Mouse (Mus musculus) kidney, embryonic 16.5 days (tissue): ENCODE data around the gene Fgf22. TPM values are rescaled to one million over a fixed set of nuclear protein-coding genes. Genes with fewer than 3 reads are reported as not detected.

ENCODE experiments used
- ATAC-seq: fragments of 200-750 bp; cut with Nextera tagmentation; 2 replicates; pipeline ENCODE4 v1.8.0; 2017; ENCODE audit warnings: moderate TSS enrichment; ENCODE audit not compliant: low FRiP score, low TSS enrichment
- H3K27ac ChIP-seq: fragments of 300-500 bp; sonication (generic); 2 replicates; pipeline ENCODE4 v1.5.1; 2014; ENCODE audit warnings: low read length
- H3K27me3 ChIP-seq: fragments of 300-500 bp; sonication (generic); 2 replicates; pipeline ENCODE4 v1.6.1; 2014; ENCODE audit warnings: low read length, control low read depth, mixed read lengths; ENCODE audit not compliant: insufficient read depth
- H3K36me3 ChIP-seq: fragments of 300-500 bp; sonication (generic); 2 replicates; pipeline ENCODE4 v1.6.1; 2014; ENCODE audit warnings: low read length, control low read depth, mixed read lengths; ENCODE audit not compliant: insufficient read depth
- H3K4me1 ChIP-seq: fragments of 300-500 bp; sonication (generic); 2 replicates; pipeline ENCODE4 v1.6.1; 2014; ENCODE audit warnings: low read length, control low read depth, mixed read lengths; ENCODE audit not compliant: insufficient read depth
- H3K4me2 ChIP-seq: fragments of 300-500 bp; sonication (generic); replicated peaks from 2 replicates; pipeline ENCODE4 v1.6.1; 2014; ENCODE audit warnings: low read depth, low read length
- H3K4me3 ChIP-seq: fragments of 300-500 bp; sonication (generic); 2 replicates; pipeline ENCODE4 v1.5.1; 2014; ENCODE audit warnings: mild to moderate bottlenecking, low read length
- H3K9ac ChIP-seq: fragments of 300-500 bp; sonication (generic); replicated peaks from 2 replicates; pipeline ENCODE4 v1.6.1; 2014; ENCODE audit warnings: low read length
- H3K9me3 ChIP-seq: fragments of 300-500 bp; sonication (generic); 2 replicates; pipeline ENCODE4 v1.6.1; 2016; ENCODE audit warnings: low read length, control low read depth
- WGBS: fragments of 180-500 bp; shearing (Covaris S2); extraction: QIAGEN DNeasy Blood & Tissue Kit; methylation state at CpG from one replicate; pipeline ENCODE4 v1.1.7; 2014; 5-methylcytosine and 5-hydroxymethylcytosine counted together
- polyA plus RNA-seq: library from polyadenylated mRNA; unstranded; fragments of >200 nt; fragmentation: Nextera tagmentation; extraction: Ambion mirVana; gene quantifications from 2 replicates; pipeline ENCODE4 v1.2.1, GENCODE M21; 2015

Gene Fgf22
- polyA plus RNA-seq, 1 experiment from 2014 or later, result 0.14 TPM

- H3K4me2 ChIP-seq, result no peak overlapping the region
- H3K9ac ChIP-seq, result no peak overlapping the region
- no peaks in the 10 kb centered on the region for H3K27me3 ChIP-seq
- WGBS, result 67% methylated on average over 28 of the region's 28 CpGs
- H3K27ac ChIP-seq, result no peak overlapping the region
- peaks cover 4% of the 10 kb centered on the region; the same call in 1 of the 2 replicates for H3K9me3 ChIP-seq
- no peak overlapping the region for H3K4me3 ChIP-seq
- peaks cover 9% of the 10 kb centered on the region; the same call in 1 of the 2 replicates for H3K36me3 ChIP-seq
- ATAC-seq, result no peak
- peaks cover 12% of the 10 kb centered on the region for H3K4me1 ChIP-seq
These were observed 26.3 kb upstream of the Fgf22 start for GRCm38 (mm10) chr10:79728323-79729249.

- Histone ChIP-seq H3K27me3 (no peaks in the 10 kb centered on the region), H3K9me3 (peaks cover 4% of the 10 kb centered on the region; the same call in 1 of the 2 replicates), H3K4me1 (peaks cover 12% of the 10 kb centered on the region), H3K4me2 (no peak overlapping the region), H3K9ac (no peak overlapping the region), H3K27ac (no peak overlapping the region), H3K36me3 (peaks cover 18% of the 10 kb centered on the region), H3K4me3 (no peak overlapping the region)
- ATAC-seq, result no peak
- 72% methylated on average over 13 of the region's 13 CpGs for WGBS
These were observed 25.4 kb upstream of the Fgf22 start for GRCm38 (mm10) chr10:79729357-79729965.

GRCm38 (mm10) chr10:79732500-79732899 is 22.4 kb upstream of the Fgf22 start:
- 95% methylated on average over 1 of the region's 1 CpGs for WGBS
- no peak overlapping the region for H3K27ac ChIP-seq
- H3K36me3 ChIP-seq, result peaks cover 48% of the 10 kb centered on the region
- no peak overlapping the region for H3K9ac ChIP-seq
- peaks cover 29% of the 10 kb centered on the region for H3K9me3 ChIP-seq
- H3K4me2 ChIP-seq, result no peak overlapping the region
- H3K4me1 ChIP-seq, result 0 out of 2 replicates have a peak, but pooled peaks cover 7% of the 10 kb centered on the region
- no peak overlapping the region for H3K4me3 ChIP-seq
- no peak for ATAC-seq
- H3K27me3 ChIP-seq, result no peaks in the 10 kb centered on the region; the same call in 1 of the 2 replicates

- H3K9me3 ChIP-seq, result peaks cover 43% of the 10 kb centered on the region
- H3K4me2 ChIP-seq, result no peak overlapping the region
- WGBS, result 92% methylated on average over 15 of the region's 15 CpGs
- 0 out of 2 replicates have a peak, but pooled peaks cover 5% of the 10 kb centered on the region for H3K4me1 ChIP-seq
- H3K36me3 ChIP-seq, result peaks cover 62% of the 10 kb centered on the region
- H3K27ac ChIP-seq, result no peak overlapping the region
- H3K27me3 ChIP-seq, result no peaks in the 10 kb centered on the region; the same call in 1 of the 2 replicates
- no peak overlapping the region for H3K4me3 ChIP-seq
- H3K9ac ChIP-seq, result no peak overlapping the region
- no peak for ATAC-seq
These were observed 21.0 kb upstream of the Fgf22 start for GRCm38 (mm10) chr10:79733847-79734246.

- no peak overlapping the region for H3K27ac ChIP-seq
- peaks cover 58% of the 10 kb centered on the region for H3K9me3 ChIP-seq
- peaks cover 77% of the 10 kb centered on the region for H3K36me3 ChIP-seq
- 0 out of 2 replicates have a peak, but pooled peaks cover 5% of the 10 kb centered on the region for H3K4me1 ChIP-seq
- WGBS, result 28% methylated on average over 35 of the region's 52 CpGs
- peak overlapping the region; percentile 18; the same call in 1 of the 2 replicates for H3K4me3 ChIP-seq
- no peak for ATAC-seq
- H3K27me3 ChIP-seq, result no peaks in the 10 kb centered on the region; the same call in 1 of the 2 replicates
- 0 out of 2 replicates have a peak overlapping the region, but pooled peaks have one; percentile 22 for H3K9ac ChIP-seq
- peak overlapping the region; percentile 46 for H3K4me2 ChIP-seq
These were observed 19.5 kb upstream of the Fgf22 start for GRCm38 (mm10) chr10:79735361-79735760.

GRCm38 (mm10) chr10:79736706-79737105 is 18.2 kb upstream of the Fgf22 start:
- peaks cover 90% of the 10 kb centered on the region for H3K36me3 ChIP-seq
- no peak overlapping the region for H3K4me3 ChIP-seq
- H3K4me1 ChIP-seq, result 0 out of 2 replicates have a peak, but pooled peaks cover 5% of the 10 kb centered on the region
- 81% methylated on average over 14 of the region's 14 CpGs for WGBS
- ATAC-seq, result no peak
- H3K27me3 ChIP-seq, result no peaks in the 10 kb centered on the region; the same call in 1 of the 2 replicates
- H3K9me3 ChIP-seq, result peaks cover 63% of the 10 kb centered on the region
- no peak overlapping the region for H3K4me2 ChIP-seq
- H3K9ac ChIP-seq, result no peak overlapping the region
- H3K27ac ChIP-seq, result no peak overlapping the region

- peaks cover 59% of the 10 kb centered on the region for H3K9me3 ChIP-seq
- no peaks in the 10 kb centered on the region; the same call in 1 of the 2 replicates for H3K27me3 ChIP-seq
- no peak overlapping the region for H3K27ac ChIP-seq
- no peak overlapping the region for H3K4me2 ChIP-seq
- peaks cover 98% of the 10 kb centered on the region for H3K36me3 ChIP-seq
- 91% methylated on average over 10 of the region's 10 CpGs for WGBS
- 0 out of 2 replicates have a peak, but pooled peaks cover 5% of the 10 kb centered on the region for H3K4me1 ChIP-seq
- H3K4me3 ChIP-seq, result no peak overlapping the region
- no peak overlapping the region for H3K9ac ChIP-seq
- no peak for ATAC-seq
These were observed 16.6 kb upstream of the Fgf22 start for GRCm38 (mm10) chr10:79738259-79738658.

- Histone ChIP-seq H3K9ac (no peak overlapping the region), H3K27me3 (no peaks in the 10 kb centered on the region; the same call in 1 of the 2 replicates), H3K9me3 (peaks cover 59% of the 10 kb centered on the region), H3K4me1 (0 out of 2 replicates have a peak, but pooled peaks cover 5% of the 10 kb centered on the region), H3K36me3 (peaks cover 97% of the 10 kb centered on the region), H3K4me2 (no peak overlapping the region), H3K4me3 (no peak overlapping the region), H3K27ac (no peak overlapping the region)
- no peak for ATAC-seq
- WGBS, result 97% methylated on average over 28 of the region's 28 CpGs
These were observed 15.6 kb upstream of the Fgf22 start for GRCm38 (mm10) chr10:79739234-79739633.

GRCm38 (mm10) chr10:79740863-79741262 is 14.0 kb upstream of the Fgf22 start:
- no peak overlapping the region for H3K4me3 ChIP-seq
- 76% methylated on average over 11 of the region's 11 CpGs for WGBS
- H3K9me3 ChIP-seq, result peaks cover 50% of the 10 kb centered on the region

More at GRCm38 (mm10) chr10:79740863-79741262, 14.0 kb upstream of the Fgf22 start:
- Histone ChIP-seq H3K36me3 (peaks cover 84% of the 10 kb centered on the region), H3K27ac (no peak overlapping the region), H3K9ac (no peak overlapping the region), H3K4me2 (no peak overlapping the region), H3K27me3 (no peaks in the 10 kb centered on the region; the same call in 1 of the 2 replicates), H3K4me1 (peaks cover 7% of the 10 kb centered on the region)
- ATAC-seq, result no peak
